Mouse (Mus musculus): ENCODE data around the gene Ddx51. TPM values are rescaled to one million over a fixed set of nuclear protein-coding genes. Genes with fewer than 3 reads are reported as not detected.

Gene Ddx51
- 2.4 and 3.2 TPM in 2 replicates for polyA plus RNA-seq (2012; ENCODE audit: insufficient read depth, low replicate concordance)

DNA sequence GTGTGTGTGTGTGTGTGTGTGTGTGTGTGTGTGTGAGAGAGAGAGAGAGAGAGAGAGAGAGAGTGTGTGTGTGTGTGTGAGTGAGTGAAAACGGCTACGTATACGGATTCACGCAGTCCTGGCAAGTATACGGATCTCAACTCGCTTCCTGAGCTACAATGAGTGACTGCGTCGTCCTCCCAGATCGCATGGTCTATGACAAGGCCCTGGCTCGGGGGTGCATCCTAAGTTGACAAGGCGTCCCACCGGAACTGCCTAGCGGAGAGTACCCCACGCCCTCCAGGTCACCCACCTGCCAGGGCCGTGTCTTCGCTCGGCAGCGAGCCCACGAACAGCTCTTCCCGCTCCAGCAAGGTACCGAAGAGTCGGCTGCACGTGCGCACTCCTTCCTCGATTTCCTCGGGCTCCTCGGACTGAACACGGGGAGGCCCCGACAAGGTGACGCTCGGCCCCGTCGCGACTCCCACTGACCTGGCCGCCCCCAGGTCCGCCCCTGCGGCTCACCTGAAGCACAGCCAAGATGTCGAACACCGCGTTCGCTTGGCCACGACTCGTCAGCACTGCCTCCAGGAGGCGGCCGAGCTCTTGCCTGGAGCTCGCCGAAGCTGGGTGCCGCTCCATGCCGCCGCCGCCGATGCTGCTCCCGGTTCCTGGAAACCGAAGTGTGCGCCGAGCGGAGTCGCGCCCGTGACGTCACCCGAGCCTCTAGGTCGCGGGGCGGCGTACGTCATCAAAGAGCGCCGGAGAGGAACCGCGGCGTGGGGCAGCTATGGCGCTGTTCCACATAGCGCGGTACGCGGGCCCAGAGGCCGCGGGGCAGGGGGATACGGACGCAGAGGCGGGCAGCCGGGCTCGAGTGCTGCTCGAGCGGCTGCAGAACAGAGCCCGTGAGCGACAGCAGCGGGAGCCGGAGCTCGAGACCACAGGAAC, at the start of gene Ddx51, which contains the start of gene Noc4l:
Gene Ddx51, plus strand, starts transcription at position 733 of the 930 bp plus-strand sequence.
Gene Noc4l, minus strand, starts transcription at position 699 of the 930 bp plus-strand sequence.
- Histone ChIP-seq H3K27me3 (replicated peaks) (no peaks in the 10 kb centered on the region), H3K4me1 (peaks cover 42% of the 10 kb centered on the region), H3K9me3 (no peaks in the 10 kb centered on the region), H3K36me3 (replicated peaks; ENCODE audit: low read length) (peaks cover 77% of the 10 kb centered on the region), H3K4me3 (replicated peaks) (peak within 1 kb of the TSS; percentile 94)
- TF ChIP-seq FLI1 (IDR thresholded peaks at IDR 0.05; ENCODE audit: low read length), result no peak
- TF ChIP-seq GATA1 (IDR thresholded peaks at IDR 0.05; ENCODE audit: borderline replicate concordance, low read length), result no peak

DNA sequence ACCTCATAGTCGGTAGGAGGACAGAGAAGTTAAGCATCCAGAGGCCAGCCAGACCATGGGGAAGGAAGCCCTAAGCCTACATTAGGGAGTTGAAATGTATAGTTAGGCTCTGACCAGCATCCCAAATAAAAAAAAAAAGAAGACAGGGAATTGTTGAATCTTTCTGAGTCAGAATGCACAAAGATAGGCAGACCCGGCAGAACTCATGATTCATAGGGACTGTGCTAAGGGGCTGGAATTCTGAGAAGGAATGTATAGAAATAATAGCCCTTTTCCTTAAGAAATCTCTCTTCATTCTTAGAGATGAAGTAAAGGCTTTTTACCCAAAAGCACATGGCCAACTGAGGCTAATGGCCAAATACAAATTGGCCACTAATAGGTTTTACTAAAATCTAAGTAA, 48.9 kb upstream of the Ddx51 start:
- H3K9me3 ChIP-seq, result no peaks in the 10 kb centered on the region
- no peaks in the 10 kb centered on the region for H3K36me3 ChIP-seq (replicated peaks; ENCODE audit: low read length)
- H3K4me1 ChIP-seq, result peaks cover 21% of the 10 kb centered on the region
- no peak overlapping the region for H3K4me3 ChIP-seq (replicated peaks)
- TF ChIP-seq FLI1 (IDR thresholded peaks at IDR 0.05; ENCODE audit: low read length) (no peak), GATA1 (IDR thresholded peaks at IDR 0.05; ENCODE audit: borderline replicate concordance, low read length) (no peak)
- peaks cover 75% of the 10 kb centered on the region for H3K27me3 ChIP-seq (replicated peaks)

DNA sequence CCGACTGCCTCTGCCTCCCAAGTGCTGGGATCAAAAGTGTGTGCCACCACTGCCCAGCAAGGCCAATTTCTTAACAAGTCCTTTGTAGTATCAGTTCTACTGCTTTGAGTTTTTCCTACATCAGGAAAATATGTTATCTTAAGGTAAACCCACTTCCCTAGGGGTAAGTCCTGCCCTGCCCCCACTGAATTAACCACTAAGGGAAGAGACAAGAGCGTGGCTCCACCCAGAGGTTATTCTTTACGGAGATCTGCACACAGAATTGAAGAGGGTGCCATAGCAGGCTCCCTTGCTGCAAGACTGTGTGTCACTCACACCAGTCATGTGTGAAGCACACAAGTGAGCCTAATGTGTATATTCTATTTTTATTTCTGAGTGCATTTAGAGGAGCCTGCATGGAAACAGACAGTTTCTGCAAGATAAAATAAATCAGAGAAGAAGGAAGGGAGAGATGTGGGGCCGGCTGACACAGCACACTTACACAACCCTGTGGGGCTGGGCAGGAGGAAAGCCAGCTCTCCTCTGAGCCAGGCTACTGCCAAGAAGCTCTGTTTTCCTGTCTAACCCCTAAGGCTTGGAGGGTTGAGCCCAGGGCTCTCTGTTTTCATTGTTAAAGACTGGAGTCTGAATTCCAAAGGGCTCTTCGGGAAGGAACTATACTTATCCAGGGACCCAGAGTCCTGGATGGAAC, 47.6 kb upstream of the Ddx51 start:
- Histone ChIP-seq H3K27me3 (replicated peaks) (peaks cover 78% of the 10 kb centered on the region), H3K4me1 (peaks cover 29% of the 10 kb centered on the region), H3K36me3 (replicated peaks; ENCODE audit: low read length) (no peaks in the 10 kb centered on the region), H3K4me3 (replicated peaks) (no peak overlapping the region), H3K9me3 (no peaks in the 10 kb centered on the region)
- no peak for TF ChIP-seq FLI1 (IDR thresholded peaks at IDR 0.05; ENCODE audit: low read length)
- no peak for TF ChIP-seq GATA1 (IDR thresholded peaks at IDR 0.05; ENCODE audit: borderline replicate concordance, low read length)

DNA sequence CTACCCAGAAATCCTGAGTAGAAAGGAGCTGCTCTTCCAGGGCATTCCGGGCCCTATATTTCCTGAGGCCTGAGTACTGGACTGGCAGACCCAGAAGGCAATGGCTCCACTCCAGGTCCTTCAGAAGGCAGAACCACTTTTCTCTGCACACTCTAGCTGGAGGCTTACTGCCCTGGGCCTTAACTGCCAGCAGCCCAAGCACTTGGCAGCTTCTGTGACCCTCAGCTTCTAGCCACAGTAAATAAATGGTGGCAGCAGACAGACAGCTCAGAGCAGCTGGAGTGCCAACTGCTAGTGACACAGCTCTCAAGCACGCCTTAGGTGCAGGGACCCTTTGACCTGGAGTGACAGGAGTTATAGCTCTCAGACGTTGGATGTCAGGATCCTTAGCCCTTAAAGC, 45.5 kb upstream of the Ddx51 start:
- no peak for TF ChIP-seq FLI1 (IDR thresholded peaks at IDR 0.05; ENCODE audit: low read length)
- no peak for TF ChIP-seq GATA1 (IDR thresholded peaks at IDR 0.05; ENCODE audit: borderline replicate concordance, low read length)
- Histone ChIP-seq H3K9me3 (no peaks in the 10 kb centered on the region), H3K4me3 (replicated peaks) (no peak overlapping the region), H3K27me3 (replicated peaks) (peaks cover 64% of the 10 kb centered on the region), H3K36me3 (replicated peaks; ENCODE audit: low read length) (no peaks in the 10 kb centered on the region), H3K4me1 (peaks cover 37% of the 10 kb centered on the region)

DNA sequence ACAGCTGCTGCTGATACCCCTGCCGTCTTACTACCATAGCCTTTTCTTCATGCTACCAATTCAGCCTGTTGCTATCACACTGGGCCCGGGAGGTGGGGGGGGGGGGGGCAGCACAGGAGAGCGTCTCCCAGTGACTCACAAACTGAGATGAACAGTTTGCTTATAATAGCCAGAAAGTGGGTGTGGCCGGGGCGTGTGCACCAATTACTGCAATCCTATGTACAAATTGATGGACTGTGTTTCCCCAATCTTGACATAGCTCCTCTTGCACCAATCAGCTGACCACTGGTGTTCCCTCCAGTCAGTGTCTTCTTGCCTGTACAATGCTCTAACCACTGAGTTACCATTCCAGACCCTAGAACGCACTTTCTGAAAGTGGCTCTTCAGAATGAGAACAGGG, 44.9 kb upstream of the Ddx51 start:
- no peaks in the 10 kb centered on the region for H3K9me3 ChIP-seq
- H3K4me3 ChIP-seq (replicated peaks), result no peak overlapping the region
- H3K27me3 ChIP-seq (replicated peaks), result peaks cover 58% of the 10 kb centered on the region
- no peaks in the 10 kb centered on the region for H3K36me3 ChIP-seq (replicated peaks; ENCODE audit: low read length)
- TF ChIP-seq FLI1 (IDR thresholded peaks at IDR 0.05; ENCODE audit: low read length), result no peak
- TF ChIP-seq GATA1 (IDR thresholded peaks at IDR 0.05; ENCODE audit: borderline replicate concordance, low read length), result no peak
- H3K4me1 ChIP-seq, result peaks cover 37% of the 10 kb centered on the region

DNA sequence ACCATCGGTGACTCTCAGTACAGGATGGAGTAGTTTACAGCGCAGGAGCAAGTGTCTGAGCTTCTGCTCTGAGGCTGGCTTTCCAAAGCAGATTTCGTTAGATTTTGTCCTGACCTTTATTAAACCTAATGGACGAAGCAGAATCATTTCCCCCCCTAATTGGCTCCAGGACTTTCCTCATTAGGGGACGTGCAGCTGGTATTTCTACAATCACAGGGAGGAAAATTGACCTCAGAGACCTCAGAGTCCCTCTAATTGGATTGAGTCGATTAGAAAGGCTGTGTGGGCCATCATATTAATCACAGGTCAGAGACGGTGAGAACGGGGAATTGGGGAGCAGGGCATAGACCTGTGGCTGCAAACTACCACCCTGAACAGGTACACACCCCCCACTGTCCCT, 44.3 kb upstream of the Ddx51 start:
- TF ChIP-seq FLI1 (IDR thresholded peaks at IDR 0.05; ENCODE audit: low read length), result no peak
- no peak for TF ChIP-seq GATA1 (IDR thresholded peaks at IDR 0.05; ENCODE audit: borderline replicate concordance, low read length)
- H3K4me1 ChIP-seq, result peaks cover 37% of the 10 kb centered on the region
- no peaks in the 10 kb centered on the region for H3K36me3 ChIP-seq (replicated peaks; ENCODE audit: low read length)
- H3K27me3 ChIP-seq (replicated peaks), result peaks cover 56% of the 10 kb centered on the region
- H3K9me3 ChIP-seq, result no peaks in the 10 kb centered on the region
- no peak overlapping the region for H3K4me3 ChIP-seq (replicated peaks)

DNA sequence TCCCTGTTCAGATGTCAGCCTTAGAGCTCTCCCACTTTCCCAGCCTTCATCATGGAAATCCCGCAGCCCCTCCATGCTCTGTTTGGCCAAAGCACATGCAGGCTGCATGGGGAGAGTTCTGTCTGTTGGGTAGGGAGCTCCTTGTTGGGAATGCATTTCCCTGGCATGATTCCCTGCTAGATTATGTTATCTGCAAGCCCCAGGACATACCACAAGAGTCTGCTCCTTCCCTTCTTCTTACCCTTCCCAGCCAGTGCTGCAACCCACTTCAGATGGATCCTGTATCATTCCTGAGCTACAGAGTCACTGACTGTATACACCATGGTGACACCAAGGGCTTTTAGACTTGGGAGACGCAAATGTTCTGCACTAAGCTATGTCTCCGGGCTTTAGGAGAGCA, 43.8 kb upstream of the Ddx51 start:
- TF ChIP-seq FLI1 (IDR thresholded peaks at IDR 0.05; ENCODE audit: low read length) (no peak), GATA1 (IDR thresholded peaks at IDR 0.05; ENCODE audit: borderline replicate concordance, low read length) (no peak)
- H3K4me1 ChIP-seq, result peaks cover 37% of the 10 kb centered on the region
- no peaks in the 10 kb centered on the region for H3K9me3 ChIP-seq
- H3K27me3 ChIP-seq (replicated peaks), result peaks cover 55% of the 10 kb centered on the region
- H3K36me3 ChIP-seq (replicated peaks; ENCODE audit: low read length), result no peaks in the 10 kb centered on the region
- H3K4me3 ChIP-seq (replicated peaks), result no peak overlapping the region

DNA sequence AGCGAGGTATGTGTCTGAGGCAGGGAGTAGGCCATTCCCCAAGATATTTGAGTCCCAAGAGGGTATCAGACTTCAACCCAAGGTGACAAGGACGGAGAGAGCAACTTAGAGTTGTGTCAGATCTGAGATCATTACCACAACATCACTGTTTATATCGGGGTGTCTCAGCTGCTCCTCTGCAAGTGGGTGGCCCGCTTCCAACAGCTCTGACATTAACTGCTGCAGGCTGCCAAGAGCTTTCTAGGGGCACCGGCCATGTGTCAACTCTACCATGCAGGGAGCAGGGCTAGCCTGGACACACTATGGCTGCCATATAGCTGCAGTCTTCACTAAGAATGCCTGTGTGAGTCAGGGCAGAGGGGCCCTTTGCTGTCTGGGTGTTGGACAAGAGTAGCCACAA, 43.4 kb upstream of the Ddx51 start:
- Histone ChIP-seq H3K27me3 (replicated peaks) (peaks cover 56% of the 10 kb centered on the region), H3K36me3 (replicated peaks; ENCODE audit: low read length) (no peaks in the 10 kb centered on the region), H3K4me3 (replicated peaks) (no peak overlapping the region), H3K9me3 (no peaks in the 10 kb centered on the region), H3K4me1 (peaks cover 37% of the 10 kb centered on the region)
- TF ChIP-seq GATA1 (IDR thresholded peaks at IDR 0.05; ENCODE audit: borderline replicate concordance, low read length) (no peak), FLI1 (IDR thresholded peaks at IDR 0.05; ENCODE audit: low read length) (no peak)

DNA sequence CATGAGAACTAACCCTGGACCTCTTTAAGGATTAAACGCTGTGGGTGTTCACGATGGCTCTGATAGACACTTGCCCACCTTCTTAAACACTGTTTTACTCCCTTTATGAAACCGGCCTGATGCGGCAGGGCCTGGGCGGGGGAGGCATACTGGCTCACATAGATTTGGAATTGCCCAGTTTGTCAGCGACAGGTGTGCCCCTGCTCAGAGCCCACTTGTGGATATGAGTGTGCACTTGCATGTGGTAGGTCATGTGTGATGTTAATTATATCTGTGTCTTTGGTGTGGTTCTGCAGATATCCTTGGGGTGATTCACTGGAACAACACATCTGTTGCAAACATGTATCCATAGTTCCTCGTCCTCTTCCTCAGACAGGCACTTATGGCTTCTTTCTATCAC, 42.8 kb upstream of the Ddx51 start:
- no peak overlapping the region for H3K4me3 ChIP-seq (replicated peaks)
- no peak for TF ChIP-seq FLI1 (IDR thresholded peaks at IDR 0.05; ENCODE audit: low read length)
- TF ChIP-seq GATA1 (IDR thresholded peaks at IDR 0.05; ENCODE audit: borderline replicate concordance, low read length), result no peak
- peaks cover 31% of the 10 kb centered on the region for H3K4me1 ChIP-seq
- no peaks in the 10 kb centered on the region for H3K9me3 ChIP-seq
- H3K36me3 ChIP-seq (replicated peaks; ENCODE audit: low read length), result no peaks in the 10 kb centered on the region
- peaks cover 59% of the 10 kb centered on the region for H3K27me3 ChIP-seq (replicated peaks)
